Mouse (Mus musculus): ENCODE data around the gene Grm4.

Gene Grm4

GRCm38 (mm10) chr17:27488173-27488823 lies 32.9 kb downstream of the Grm4 start:
- DNase-seq (ENCODE audit: low spot score in 2 of 2), result no peak

GRCm38 (mm10) chr17:27485940-27486339 lies 35.3 kb downstream of the Grm4 start:
- no peak for DNase-seq (ENCODE audit: low spot score in 2 of 2)

DNA sequence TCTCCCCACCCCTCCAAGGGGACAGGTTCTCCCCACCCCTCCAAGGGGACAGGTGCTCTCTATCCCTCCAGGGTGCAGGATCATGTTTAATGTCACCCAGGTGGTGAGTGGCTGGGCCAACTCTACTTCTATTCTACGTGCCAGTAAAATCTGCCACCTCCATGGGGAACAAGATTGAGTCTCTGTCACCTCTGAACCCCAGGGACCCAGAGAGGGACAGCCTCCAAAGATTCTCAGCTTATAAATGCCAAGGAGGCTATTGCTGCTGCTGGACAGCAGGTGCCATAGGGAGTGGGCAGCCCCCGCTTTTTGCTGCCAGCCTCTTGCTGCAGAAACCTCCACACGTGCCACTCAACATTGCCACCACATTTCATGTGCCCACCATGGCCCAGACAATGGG lies 37.6 kb downstream of the Grm4 start:
- DNase-seq (ENCODE audit: low spot score in 2 of 2), result no peak

- DNase-seq (ENCODE audit: low spot score in 2 of 2), result no peak
Measured at GRCm38 (mm10) chr17:27480143-27481103, 40.8 kb downstream of the Grm4 start.

- no peak for DNase-seq (ENCODE audit: low spot score in 2 of 2)
Measured at GRCm38 (mm10) chr17:27475650-27476049, 45.6 kb downstream of the Grm4 start.

GRCm38 (mm10) chr17:27466620-27467019 lies 54.6 kb downstream of the Grm4 start:
- DNase-seq (ENCODE audit: low spot score in 2 of 2), result no peak

DNA sequence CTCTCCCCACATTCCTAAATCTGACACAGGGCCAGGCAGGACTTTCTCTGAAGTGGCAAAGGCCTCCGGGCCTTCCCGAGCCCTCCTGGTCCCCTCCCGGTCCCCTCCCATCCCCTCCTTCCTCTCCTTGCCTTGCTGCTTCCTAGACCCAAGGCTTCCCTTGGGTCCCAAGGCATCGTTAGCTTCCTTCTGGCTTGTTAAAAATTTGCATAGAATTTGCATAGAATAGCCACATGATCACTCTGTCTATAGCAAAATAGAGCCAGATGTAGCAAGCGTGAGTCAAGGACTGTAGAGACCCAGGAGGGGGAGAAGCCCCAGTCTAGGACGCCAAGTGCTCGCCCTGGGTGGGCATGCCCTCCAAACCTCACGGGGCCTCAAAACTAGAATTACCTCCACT lies 55.3 kb downstream of the Grm4 start:
- DNase-seq (ENCODE audit: low spot score in 2 of 2), result no peak

- DNase-seq (ENCODE audit: low spot score in 2 of 2), result no peak
Measured at GRCm38 (mm10) chr17:27464327-27464962, 56.8 kb downstream of the Grm4 start.

GRCm38 (mm10) chr17:27459979-27460378 lies 61.2 kb downstream of the Grm4 start:
- DNase-seq (ENCODE audit: low spot score in 2 of 2), result no peak

GRCm38 (mm10) chr17:27459241-27459640 lies 62.0 kb downstream of the Grm4 start:
- no peak for DNase-seq (ENCODE audit: low spot score in 2 of 2)

DNA sequence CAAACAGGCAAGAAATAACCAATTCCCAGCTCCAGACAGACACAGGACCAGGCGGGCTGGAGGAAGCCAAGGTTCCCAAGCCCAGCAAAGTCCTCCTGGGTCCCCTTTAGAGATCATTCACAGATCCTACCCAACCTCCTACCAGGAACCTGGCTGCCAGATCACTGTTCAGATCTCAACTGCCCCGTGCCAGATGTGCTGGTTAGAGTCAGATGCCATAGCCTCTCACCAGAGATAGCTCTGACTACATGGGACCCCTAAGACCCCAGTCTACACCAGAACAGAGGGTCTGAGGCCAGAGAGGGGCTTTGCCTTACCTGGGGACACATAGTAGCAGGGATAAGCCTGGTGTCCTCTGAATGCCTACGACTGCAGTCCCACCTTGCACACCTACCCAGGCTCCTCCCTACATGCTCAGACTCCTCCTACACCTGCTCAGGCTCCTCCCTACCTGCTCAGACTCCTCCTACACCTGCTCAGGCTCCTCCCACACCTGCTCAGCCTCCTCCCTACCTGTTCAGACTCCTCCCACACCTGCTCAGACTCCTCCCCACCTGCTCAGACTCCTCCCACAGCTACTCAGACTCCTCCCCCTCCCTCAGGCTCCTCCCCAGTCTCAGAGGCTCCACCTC lies 63.2 kb downstream of the Grm4 start:
- DNase-seq (ENCODE audit: low spot score in 2 of 2), result no peak

DNA sequence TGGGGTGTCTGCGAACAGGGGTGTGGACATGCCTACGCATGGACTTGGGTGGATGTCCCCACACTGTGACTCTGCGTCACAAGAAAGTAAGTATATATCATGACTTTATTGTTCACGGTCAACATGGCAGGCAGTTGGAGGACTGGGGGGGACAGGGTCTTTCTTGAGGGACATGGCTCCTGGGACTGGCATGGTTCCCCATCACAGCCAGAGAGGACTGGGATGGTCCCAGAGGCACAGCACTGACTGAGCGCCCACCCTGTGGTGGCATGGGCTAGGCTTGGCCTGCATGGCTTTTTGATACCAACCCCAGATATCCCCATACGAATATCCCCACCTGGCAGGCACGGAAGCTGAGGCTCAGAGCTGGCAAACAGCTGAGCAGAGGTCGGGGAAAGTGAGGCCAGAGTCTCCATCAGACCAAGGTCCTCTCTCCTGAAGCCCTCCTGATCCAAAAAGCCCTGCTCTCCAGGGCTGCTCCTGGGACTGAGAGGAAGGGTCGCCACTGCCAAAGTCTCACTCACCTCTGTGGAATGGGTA lies 64.1 kb downstream of the Grm4 start:
- no peak for DNase-seq (ENCODE audit: low spot score in 2 of 2)

DNA sequence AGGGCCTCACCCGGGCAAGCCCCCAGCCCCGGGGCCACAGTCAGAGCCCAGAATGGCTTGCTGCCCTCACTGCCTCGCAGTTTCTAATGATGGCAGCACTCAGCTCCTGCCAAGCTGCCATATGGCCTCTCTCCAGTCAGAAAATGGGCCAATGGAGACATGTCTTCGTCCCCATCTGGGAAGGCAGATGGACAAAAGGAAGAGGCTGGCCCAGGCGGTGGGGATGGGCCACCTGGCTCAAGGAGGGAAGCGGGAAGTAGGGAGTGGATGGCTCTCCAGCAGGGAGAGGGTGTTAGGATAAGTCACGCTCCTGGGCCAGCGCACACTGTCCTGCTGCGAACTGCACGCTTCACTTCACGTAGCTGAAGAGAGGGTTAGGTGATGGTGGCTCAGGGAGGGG lies 64.8 kb downstream of the Grm4 start:
- no peak for DNase-seq (ENCODE audit: low spot score in 2 of 2)

DNA sequence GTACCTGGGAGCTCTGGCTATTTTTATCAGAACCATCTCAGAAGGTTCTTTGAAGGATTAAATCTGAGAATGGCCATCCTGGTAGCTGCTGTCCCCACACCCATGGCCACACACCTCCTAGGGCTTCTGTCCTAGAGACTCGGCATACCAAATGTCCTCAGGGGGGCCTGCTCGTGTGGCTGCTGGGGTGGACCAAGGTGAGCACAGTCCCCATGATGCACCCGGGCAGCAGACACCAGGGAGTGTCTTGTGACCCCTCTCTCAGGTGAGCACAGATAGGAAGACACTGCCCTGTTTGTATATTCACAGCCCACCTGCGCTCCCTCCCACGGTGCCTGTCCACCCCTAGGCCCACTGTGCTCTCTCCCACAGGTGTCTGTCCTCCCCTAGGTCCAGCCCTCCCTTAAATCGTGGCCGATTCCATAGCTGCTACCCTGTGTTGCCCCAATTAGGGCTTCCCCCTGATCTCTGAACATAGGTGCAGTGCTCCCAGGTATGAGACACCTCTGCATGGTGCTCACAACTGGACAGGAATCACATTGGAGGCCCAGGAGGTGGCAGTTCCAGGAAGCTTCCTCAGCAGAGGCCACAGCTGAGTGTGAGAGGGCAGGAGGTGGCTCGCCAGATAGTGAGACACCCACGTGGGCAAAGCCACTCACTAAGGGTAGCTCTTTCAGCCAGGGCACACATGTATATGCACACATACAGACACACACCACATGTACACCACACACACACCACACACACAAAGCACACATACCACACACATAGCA lies 66.0 kb downstream of the Grm4 start:
- DNase-seq (ENCODE audit: low spot score in 2 of 2), result no peak

DNA sequence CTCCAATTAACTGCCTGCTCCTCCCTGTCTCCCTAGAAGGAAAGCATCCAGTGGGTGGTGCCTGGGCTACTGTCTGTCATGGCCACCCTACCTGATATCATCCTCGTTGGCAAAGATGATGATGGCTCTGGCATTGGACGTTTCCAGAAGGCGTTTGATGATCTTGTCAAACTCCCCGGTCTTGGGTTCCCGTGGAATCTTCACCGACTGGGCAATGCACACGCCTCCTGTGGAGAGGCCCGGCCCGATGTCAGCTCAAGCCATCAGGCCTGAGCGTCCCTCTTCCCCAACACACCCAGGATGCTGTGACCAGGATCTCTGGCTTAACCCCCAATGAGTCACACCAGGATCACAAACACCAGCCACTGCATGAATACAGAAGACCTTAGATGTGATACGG lies 66.8 kb downstream of the Grm4 start:
- no peak for DNase-seq (ENCODE audit: low spot score in 2 of 2)

DNA sequence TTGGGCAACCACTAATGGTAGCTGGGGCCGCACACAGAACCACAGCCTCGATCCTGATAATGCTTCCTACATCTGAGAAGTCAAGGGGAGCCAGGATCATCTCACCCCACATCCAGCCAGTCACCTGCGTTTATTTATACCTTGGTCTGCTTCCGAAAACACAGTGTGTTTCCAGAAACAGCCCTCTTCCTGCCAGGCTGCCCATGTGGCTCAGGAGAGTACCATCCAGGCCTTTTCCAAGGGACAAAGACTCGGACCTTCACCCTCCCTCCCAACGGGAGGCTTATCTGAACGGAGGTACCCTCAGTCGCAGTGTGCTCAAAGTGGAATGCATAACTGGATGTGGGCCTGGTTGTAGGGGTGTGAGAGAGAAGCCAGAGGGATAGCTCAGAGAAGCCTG lies 68.2 kb downstream of the Grm4 start:
- DNase-seq (ENCODE audit: low spot score in 2 of 2), result no peak

DNA sequence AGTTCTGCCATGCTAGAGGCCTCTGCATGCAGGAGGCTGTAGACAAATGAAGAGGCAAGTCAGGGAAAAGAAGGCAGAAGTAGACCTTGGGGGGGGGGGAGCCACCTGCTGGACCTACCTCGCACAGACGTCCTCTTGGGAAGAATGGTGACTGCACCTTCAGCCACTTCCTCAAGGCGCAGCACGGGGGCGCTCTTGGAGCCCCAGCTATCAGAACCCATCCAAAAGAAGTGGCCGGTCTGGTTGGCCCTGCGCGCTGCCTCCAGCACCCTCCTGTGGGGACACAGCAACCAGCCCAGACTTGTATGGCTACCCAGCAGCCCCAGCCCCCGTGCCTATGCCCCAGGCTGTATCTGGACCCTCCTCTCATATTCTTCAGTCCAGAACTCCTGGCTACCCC lies 69.4 kb downstream of the Grm4 start:
- no peak for DNase-seq (ENCODE audit: low spot score in 2 of 2)

DNA sequence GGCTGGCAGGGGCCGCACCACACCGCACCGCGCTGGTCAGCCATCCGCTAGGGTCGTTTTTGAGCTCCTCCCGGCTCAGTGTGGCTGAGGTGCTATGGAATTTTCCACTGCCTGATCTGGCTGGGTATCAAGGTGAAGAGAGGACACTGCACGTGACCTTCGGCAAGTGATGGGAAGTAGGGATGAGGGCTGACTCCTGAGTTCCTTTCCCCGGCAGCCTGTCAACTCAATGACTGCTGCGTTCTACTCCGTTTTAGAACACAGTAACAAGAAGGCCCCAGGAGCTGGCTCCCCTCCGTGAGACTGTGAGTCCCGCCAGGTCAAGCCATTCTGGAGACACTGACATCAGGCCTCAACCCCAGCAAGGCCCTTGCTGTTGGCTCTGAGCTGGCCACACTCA lies 70.0 kb downstream of the Grm4 start:
- no peak for DNase-seq (ENCODE audit: low spot score in 2 of 2)

GRCm38 (mm10) chr17:27449757-27450330 lies 71.4 kb downstream of the Grm4 start:
- no peak for DNase-seq (ENCODE audit: low spot score in 2 of 2)

DNA sequence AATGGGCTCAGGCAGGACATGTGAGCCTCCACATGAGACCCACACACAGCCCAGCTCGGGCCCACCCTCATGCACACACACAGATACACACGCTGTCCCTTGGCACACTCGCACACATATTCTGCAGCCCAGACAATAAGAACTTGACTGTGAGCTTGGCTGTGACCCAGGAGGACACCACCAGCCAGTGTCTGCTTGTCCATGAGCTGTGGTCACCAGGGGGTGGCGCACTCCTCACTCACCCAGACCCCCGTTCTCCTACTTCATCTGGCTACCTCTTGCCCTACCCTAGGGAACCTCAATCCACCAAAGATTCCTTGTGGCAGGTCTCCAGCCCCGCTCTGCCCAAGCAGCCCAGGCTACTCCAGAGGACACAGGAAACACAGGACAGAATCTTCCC lies 72.5 kb downstream of the Grm4 start:
- no peak for DNase-seq (ENCODE audit: low spot score in 2 of 2)

Data from spleen, postnatal 36 days (tissue).